Mouse (Mus musculus) lung, postnatal 0 days (tissue): Measurements from ENCODE around the gene Ccdc38. TPM values are rescaled to one million over a fixed set of nuclear protein-coding genes. Genes with fewer than 3 reads are reported as not detected.

Experiments
- ATAC-seq: fragments of 200-750 bp; cut with Nextera tagmentation; 2 replicates; pipeline ENCODE4 v1.8.0; 2017; ENCODE audit warnings: moderate library complexity
- DNase-seq: peaks from one replicate; pipeline ENCODE4 v3.0.0-alpha.2; 2016; ENCODE audit warnings: low spot score
- H3K27ac ChIP-seq: fragments of 300-500 bp; sonication (generic); 2 replicates; pipeline ENCODE4 v1.5.1; 2014; ENCODE audit warnings: antibody characterized with exemption, mild to moderate bottlenecking, low read length, mixed read lengths
- H3K27me3 ChIP-seq: fragments of 300-500 bp; sonication (generic); replicated peaks from 2 replicates; pipeline ENCODE4 v1.6.1; 2014; ENCODE audit warnings: low read length, mixed read lengths; ENCODE audit not compliant: insufficient read depth
- H3K36me3 ChIP-seq: fragments of 300-500 bp; sonication (generic); 2 replicates; pipeline ENCODE4 v1.6.1; 2014; ENCODE audit warnings: low read length, mixed read lengths; ENCODE audit not compliant: insufficient read depth
- H3K4me1 ChIP-seq: fragments of 300-500 bp; sonication (generic); 2 replicates; pipeline ENCODE4 v1.6.1; 2014; ENCODE audit warnings: antibody characterized with exemption, low read depth, low read length, mixed read lengths; ENCODE audit not compliant: insufficient read depth
- H3K4me2 ChIP-seq: fragments of 300-500 bp; sonication (generic); replicated peaks from 2 replicates; pipeline ENCODE4 v1.6.1; 2014; ENCODE audit warnings: low read depth, mild to moderate bottlenecking, low read length, moderate library complexity, mixed read lengths
- H3K4me3 ChIP-seq: fragments of 300-500 bp; sonication (generic); 2 replicates; pipeline ENCODE4 v1.5.1; 2014; ENCODE audit warnings: low read depth, low read length
- H3K9ac ChIP-seq: fragments of 300-500 bp; sonication (generic); replicated peaks from 2 replicates; pipeline ENCODE4 v1.6.1; 2014; ENCODE audit warnings: low read depth, mild to moderate bottlenecking
- H3K9me3 ChIP-seq: fragments of 300-500 bp; sonication (generic); 2 replicates; pipeline ENCODE4 v1.6.1; 2016; ENCODE audit warnings: low read length, mixed read lengths
- CTCF ChIP-seq: IDR thresholded peaks from 2 replicates; pipeline ENCODE4 v1.5.1; 2016; ENCODE audit warnings: antibody characterized with exemption, mild to moderate bottlenecking
- EP300 ChIP-seq: IDR thresholded peaks from 2 replicates; pipeline ENCODE4 v1.6.1; 2016; ENCODE audit warnings: antibody characterized with exemption, mild to moderate bottlenecking, control low read depth
- WGBS: fragments of 180-500 bp; shearing (Covaris S2); extraction: QIAGEN DNeasy Blood & Tissue Kit; methylation state at CpG from one replicate; pipeline ENCODE4 v1.1.7; 2014; 5-methylcytosine and 5-hydroxymethylcytosine counted together
- polyA plus RNA-seq: library from polyadenylated mRNA; unstranded; fragments of >200 nt; fragmentation: Nextera tagmentation; extraction: Ambion mirVana; gene quantifications from 2 replicates; pipeline ENCODE4 v1.2.1, GENCODE M21; 2015

Ccdc38 gene
- polyA plus RNA-seq, 1 experiment from 2014 or later: 0.13 TPM

DNA sequence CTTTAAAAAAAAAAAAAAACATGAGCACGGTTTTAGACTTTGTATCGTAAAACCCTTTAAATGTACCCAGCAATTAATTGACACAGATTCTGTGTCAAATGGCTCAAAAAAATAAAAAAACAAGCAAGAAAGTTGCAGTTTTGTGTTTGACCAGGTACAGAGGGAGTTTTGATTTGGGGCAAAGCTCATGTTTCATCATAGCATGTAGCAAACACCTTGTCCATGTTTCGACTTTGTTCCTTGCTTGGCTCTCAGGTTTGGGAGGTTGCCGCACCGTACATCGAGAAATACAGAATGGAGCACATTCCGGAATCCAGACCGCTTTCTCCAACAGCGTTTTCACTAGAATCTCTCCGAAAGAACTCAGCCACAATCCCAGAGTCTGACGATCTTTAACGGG lies 24.5 kb upstream of the Ccdc38 start:
- ATAC-seq: no peak
- no peak for TF ChIP-seq EP300
- TF ChIP-seq CTCF: no peak
- WGBS: 74% methylated on average over 12 of the region's 12 CpGs
- H3K27ac ChIP-seq: no peak overlapping the region
- no peaks in the 10 kb centered on the region for H3K4me1 ChIP-seq
- H3K9me3 ChIP-seq: no peaks in the 10 kb centered on the region
- no peaks in the 10 kb centered on the region for H3K36me3 ChIP-seq
- H3K9ac ChIP-seq: no peak overlapping the region
- no peaks in the 10 kb centered on the region for H3K27me3 ChIP-seq
- H3K4me2 ChIP-seq: no peak overlapping the region
- DNase-seq: no peak
- H3K4me3 ChIP-seq: no peak overlapping the region

DNA sequence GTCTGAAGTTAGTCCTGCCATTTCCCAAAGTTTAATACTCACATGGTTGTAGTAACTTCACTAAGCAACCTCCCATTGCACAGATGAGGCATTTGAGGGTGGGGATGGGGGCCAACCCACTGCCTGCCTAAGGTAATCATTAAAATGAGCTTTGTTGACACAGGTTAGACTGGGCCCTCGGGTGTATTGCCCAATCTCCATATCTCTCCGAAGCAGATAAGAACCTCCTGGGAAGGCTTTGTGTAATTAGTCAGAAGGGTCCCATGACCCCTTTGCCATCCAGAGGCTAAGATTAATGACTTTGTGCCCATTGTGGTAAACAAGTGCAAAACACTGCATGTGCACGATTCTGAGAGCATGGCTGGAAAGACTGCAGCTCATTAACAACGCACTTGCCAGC lies 22.7 kb upstream of the Ccdc38 start:
- Histone ChIP-seq H3K4me2 (no peak overlapping the region), H3K27me3 (no peaks in the 10 kb centered on the region), H3K4me1 (no peaks in the 10 kb centered on the region), H3K9me3 (no peaks in the 10 kb centered on the region), H3K27ac (no peak overlapping the region), H3K36me3 (no peaks in the 10 kb centered on the region), H3K9ac (no peak overlapping the region), H3K4me3 (no peak overlapping the region)
- DNase-seq (no peak), ATAC-seq (no peak)
- TF ChIP-seq EP300 (no peak), CTCF (no peak)
- WGBS: 11% methylated on average over 4 of the region's 4 CpGs

DNA sequence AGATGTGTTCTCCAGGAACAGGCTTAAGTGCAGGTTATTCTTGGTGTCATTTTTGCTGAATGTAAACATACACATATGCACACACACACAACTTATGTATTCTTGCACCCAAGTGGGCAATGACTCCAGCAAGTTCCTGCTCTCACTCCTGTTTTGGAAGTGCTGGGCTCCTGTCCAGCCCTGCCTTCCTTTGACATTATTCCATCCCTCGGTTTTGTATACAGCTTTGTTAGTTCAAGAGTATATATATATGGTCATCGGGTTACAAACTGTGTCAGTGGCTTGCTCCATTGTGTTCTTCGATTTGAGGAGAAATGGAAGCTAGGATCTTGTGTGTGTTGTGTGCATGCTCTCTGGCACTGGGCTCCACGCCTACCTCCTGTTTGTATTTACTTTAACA lies 22.2 kb upstream of the Ccdc38 start:
- no peaks in the 10 kb centered on the region for H3K9me3 ChIP-seq
- no peak overlapping the region for H3K4me2 ChIP-seq
- no peaks in the 10 kb centered on the region for H3K36me3 ChIP-seq
- no peak for ATAC-seq
- no peak for DNase-seq
- TF ChIP-seq CTCF: no peak
- TF ChIP-seq EP300: no peak
- H3K4me3 ChIP-seq: no peak overlapping the region
- H3K4me1 ChIP-seq: no peaks in the 10 kb centered on the region
- H3K27me3 ChIP-seq: no peaks in the 10 kb centered on the region
- no peak overlapping the region for H3K27ac ChIP-seq
- no peak overlapping the region for H3K9ac ChIP-seq
- WGBS: 46% methylated on average over 4 of the region's 4 CpGs

DNA sequence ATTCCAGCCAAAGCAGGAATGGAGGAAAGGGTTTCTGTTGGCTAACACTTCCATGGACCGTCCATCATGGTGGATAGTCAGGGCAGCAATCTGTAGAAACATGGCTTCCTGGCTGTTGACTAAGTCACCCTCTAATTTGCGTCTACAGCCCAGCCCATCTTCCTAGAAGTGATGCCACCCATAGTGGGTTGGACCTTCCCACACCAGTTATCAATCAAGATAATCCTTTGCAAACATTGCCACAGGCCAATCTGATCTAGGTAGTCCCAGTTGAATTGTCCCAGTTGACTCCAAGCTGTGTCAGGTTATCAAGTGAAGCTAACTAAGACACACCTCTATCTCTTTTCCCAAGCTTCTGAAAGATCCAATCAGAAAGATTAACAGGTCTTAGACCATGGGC lies 21.8 kb upstream of the Ccdc38 start:
- Histone ChIP-seq H3K27ac (no peak overlapping the region), H3K27me3 (no peaks in the 10 kb centered on the region), H3K4me3 (no peak overlapping the region), H3K4me2 (no peak overlapping the region), H3K9me3 (no peaks in the 10 kb centered on the region), H3K9ac (no peak overlapping the region), H3K36me3 (no peaks in the 10 kb centered on the region), H3K4me1 (no peaks in the 10 kb centered on the region)
- WGBS: 69% methylated on average over 2 of the region's 2 CpGs
- TF ChIP-seq EP300 (no peak), CTCF (no peak)
- ATAC-seq: no peak
- DNase-seq: no peak

DNA sequence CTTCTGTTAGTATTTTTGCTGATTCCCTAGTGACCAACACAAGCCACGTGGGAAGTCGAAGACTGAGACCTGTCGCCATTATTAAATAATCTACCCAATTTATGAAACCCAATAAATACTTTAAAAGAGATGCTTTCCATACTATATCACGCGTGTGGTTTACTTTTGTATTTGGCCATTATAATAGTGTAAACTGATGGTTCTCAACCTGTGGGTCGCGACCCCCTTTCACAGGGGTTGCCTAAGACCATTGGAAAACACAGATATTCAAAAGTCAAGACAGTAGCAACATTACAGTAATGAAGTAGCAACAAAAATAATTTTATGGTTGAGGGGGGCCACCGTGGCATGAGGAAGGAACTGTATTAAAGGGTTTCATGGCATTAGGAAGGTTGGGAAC lies 21.3 kb upstream of the Ccdc38 start:
- Histone ChIP-seq H3K4me1 (no peaks in the 10 kb centered on the region), H3K27ac (no peak overlapping the region), H3K9me3 (no peaks in the 10 kb centered on the region), H3K36me3 (no peaks in the 10 kb centered on the region), H3K4me3 (no peak overlapping the region), H3K4me2 (no peak overlapping the region), H3K27me3 (no peaks in the 10 kb centered on the region), H3K9ac (no peak overlapping the region)
- DNase-seq: no peak
- 91% methylated on average over 8 of the region's 8 CpGs for WGBS
- no peak for ATAC-seq
- TF ChIP-seq CTCF (no peak), EP300 (no peak)

DNA sequence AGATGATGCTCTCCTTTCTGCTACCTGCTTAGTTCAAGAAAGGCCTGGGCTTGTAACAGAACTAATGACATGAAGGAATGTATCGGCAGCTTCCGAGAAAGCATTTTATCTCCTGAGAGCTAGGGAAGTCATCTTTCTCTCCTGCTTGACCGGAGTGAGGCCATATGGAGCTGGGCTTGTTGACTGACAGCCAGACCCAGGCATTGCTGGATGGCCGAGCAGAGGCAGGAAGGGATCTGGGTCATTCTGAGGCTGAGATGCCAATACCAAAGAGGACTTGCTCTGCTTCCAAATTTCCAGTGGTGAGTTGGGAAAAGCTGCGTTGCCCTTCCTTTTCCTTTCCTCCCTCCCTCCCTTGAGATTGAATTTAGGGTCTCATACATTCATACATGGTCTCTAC lies 20.7 kb upstream of the Ccdc38 start:
- Histone ChIP-seq H3K4me2 (no peak overlapping the region), H3K27ac (no peak overlapping the region), H3K27me3 (no peaks in the 10 kb centered on the region), H3K4me3 (no peak overlapping the region), H3K9ac (no peak overlapping the region), H3K4me1 (no peaks in the 10 kb centered on the region), H3K36me3 (no peaks in the 10 kb centered on the region), H3K9me3 (no peaks in the 10 kb centered on the region)
- no peak for DNase-seq
- ATAC-seq: no peak
- 66% methylated on average over 5 of the region's 5 CpGs for WGBS
- TF ChIP-seq CTCF: no peak
- TF ChIP-seq EP300: no peak

DNA sequence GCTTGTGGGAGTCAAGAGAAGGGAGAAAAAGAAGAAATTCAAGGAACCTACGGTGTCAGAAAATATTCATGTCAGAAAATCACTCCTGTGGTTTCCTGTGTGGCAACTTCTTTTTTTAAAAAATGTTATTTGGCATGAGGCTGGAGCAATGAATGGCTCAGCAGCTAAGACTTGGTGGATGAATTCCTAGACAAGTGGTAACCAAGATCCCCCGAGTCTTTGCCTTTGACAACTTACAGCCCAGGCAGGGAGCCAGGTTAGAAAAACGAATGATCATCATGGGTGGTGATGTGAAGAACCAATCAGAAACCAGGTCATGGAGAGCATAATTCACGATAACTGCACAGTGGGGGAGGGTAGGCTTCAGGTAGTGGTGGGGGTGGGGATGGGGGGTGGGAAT lies 19.4 kb upstream of the Ccdc38 start:
- no peak for ATAC-seq
- H3K4me2 ChIP-seq: no peak overlapping the region
- DNase-seq: no peak
- H3K9me3 ChIP-seq: no peaks in the 10 kb centered on the region
- no peak overlapping the region for H3K27ac ChIP-seq
- no peaks in the 10 kb centered on the region for H3K36me3 ChIP-seq
- H3K9ac ChIP-seq: no peak overlapping the region
- H3K4me3 ChIP-seq: no peak overlapping the region
- H3K27me3 ChIP-seq: no peaks in the 10 kb centered on the region
- no peak for TF ChIP-seq EP300
- TF ChIP-seq CTCF: no peak
- H3K4me1 ChIP-seq: no peaks in the 10 kb centered on the region
- WGBS: 59% methylated on average over 4 of the region's 4 CpGs
